Mouse (Mus musculus) ES-CJ7 (cell line): ENCODE measurements around the gene Fam185a.

Experiments
- DNase-seq: peaks from one replicate; pipeline ENCODE4 v3.0.0; 2011; ENCODE audit warnings: low read depth, low spot score

Gene Fam185a

DNA sequence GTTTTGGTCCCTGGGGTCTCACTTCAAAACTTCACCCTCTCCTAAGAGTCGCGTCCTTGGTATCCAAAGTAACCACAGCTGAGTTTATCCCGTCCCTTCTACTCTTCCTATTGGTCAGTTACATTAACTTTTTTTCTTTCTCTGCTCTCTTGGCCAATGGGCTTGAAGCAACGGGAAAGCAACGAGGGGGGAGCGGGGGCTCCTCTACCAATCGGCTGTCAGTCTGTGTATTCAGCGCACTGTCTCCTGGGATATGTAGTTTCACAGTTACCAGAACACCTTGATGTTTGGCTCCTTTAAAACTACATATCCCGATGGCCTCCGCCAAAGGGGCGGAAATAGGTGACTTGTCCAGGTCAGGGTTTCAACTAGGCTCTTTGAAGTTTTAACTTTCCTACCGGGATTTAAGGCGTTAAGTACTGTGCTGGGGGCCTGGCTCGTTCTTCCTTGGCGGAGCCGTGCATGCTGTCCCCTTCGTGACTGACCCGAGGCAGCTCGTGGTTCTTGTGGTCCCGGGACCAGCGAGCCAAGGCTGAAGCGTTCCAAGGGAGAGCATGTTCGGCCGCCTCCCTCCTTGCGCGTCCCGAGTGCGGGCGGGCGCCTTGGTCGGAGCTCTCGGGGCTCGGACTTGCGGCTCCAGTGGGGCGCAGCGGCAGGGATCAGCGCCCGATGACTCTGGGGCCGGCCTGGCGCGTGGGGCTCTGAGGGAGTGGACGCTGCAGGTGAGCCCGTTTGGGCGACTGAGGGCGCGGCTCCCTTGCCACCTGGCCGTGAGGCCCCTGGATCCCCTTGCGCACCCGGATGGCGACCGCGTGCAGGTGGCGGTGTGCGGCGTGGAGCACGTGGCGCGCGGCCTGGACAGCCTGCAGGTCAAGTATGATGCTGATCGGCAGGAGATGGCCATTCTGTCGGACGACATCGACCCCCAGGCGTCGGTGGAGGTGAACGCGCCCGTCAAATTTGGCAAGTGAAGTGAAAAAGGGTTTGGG lies at the start of gene Fam185a, which contains the start of gene Ccdc146:
Fam185a (plus strand) TSS at position 345 of the 989 bp plus-strand sequence.
Ccdc146 (minus strand) TSS at position 64 of the 989 bp plus-strand sequence.
- peak; percentile 99 for DNase-seq

DNA sequence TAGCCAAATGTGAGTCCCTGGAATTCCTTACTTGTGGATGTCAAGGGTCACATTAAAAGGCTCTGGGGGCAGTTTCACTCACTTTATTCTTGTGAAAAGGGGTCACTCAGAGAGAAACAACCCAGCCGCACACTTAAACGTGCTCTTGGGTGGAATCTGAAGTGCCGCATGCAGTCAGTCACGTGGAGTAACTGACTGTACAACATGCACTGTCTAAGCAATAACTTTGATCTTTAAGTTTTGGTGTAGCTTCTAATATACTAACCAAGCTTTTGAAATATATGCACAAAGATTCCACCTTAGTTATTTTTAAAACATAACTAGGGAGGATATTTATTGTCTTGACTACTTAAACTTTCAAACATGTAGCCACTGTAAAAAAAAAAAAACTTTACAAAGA lies 47.8 kb upstream of the Fam185a start:
- no peak for DNase-seq

DNA sequence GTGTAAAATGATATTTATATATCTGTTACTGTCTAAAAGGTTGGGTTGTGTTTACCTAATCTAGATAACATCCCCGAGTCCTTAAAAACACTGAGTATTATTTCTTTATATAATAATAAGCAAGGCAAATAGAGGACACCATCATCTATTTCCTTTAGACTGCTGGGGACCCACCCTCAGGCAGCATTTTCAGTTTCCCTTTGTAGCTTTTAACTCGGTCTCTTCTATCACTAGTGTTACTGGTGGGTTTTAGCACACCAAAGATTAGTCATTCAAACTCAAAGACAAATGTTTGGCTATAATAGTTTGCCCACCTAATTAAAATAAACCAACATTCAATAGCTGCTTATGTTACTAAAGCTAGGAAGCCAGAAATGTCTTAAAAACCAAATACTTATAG lies 46.4 kb upstream of the Fam185a start:
- DNase-seq = no peak

- DNase-seq = no peak
Measured at GRCm38 (mm10) chr5:21381986-21382385, 42.8 kb upstream of the Fam185a start.

GRCm38 (mm10) chr5:21382678-21383077 lies 42.1 kb upstream of the Fam185a start:
- DNase-seq = no peak

DNA sequence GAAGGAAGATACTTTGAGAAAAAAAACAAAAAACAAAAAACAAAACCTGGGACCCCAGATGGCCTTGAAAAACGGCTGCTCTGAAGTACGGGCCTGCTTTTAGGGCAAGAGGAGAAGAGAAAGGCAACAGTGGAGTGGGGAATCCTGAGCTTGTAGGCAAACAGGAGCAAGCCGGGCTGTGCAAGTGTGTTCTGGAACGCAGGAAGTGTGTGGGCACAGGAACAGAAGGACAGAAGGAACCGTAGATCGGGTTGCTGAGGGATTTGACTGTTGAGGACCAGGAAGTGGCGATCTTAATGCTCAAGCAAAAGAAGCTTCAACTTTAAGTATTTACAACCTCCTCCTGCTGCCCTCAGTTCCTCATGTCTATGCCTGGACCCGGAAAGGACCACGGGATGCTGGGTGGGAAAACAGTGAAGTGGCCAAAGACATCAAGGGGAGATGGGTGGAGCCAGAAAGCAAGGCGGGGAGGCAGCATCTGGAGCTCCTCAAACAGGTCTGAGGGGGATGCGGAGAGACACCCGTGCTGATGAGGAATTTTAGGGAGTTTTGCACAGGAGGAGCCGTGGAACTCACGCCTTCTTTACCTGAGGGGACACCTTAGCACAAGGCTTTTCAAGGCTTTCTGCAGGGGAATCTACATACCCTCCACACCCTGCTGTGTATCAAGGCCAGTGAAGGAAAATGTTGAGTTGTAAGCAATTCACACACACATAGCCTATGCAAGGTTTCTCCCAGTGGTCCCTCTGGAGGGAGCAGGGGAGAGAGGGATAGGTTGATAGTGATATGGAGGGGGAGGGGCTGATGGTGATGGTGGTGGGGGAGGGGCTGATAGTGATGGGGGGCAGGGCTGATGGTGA lies 41.1 kb upstream of the Fam185a start:
- DNase-seq = peak; percentile 63

DNA sequence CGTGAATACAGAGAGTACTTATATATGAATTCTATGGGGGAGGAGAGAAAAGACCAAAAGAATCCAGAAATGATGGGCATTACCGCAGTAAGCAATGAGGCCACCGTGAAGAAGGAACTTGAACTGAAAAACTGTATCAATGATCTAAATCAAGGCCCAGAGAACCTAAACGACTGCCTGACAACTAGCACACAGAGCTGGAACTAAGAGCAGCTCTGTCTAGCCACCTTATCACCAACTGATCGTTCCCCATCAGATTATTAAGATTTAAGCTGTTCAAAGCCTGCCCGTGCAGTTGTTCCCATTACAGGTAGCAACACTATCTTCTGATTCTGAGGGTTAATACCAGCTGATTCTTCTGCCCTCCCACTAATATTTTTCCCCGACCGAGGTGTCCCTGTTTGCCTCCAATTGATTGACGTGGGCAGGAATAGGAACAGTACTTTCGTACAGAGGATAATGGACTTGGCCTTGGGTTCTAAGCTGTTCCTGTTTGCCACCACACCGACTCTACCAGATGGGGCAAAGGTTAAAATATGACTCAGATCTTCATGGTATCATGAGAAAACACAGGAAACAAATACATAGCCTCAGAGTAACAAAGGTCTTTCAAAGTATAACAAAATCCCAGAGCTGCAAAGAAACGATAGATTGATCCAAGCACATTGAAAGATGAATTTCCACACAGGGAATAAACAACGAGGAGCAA lies 40.4 kb upstream of the Fam185a start:
- DNase-seq = no peak

- no peak for DNase-seq
Measured at GRCm38 (mm10) chr5:21384976-21385375, 39.8 kb upstream of the Fam185a start.

GRCm38 (mm10) chr5:21386432-21386831 lies 38.3 kb upstream of the Fam185a start:
- DNase-seq = no peak

DNA sequence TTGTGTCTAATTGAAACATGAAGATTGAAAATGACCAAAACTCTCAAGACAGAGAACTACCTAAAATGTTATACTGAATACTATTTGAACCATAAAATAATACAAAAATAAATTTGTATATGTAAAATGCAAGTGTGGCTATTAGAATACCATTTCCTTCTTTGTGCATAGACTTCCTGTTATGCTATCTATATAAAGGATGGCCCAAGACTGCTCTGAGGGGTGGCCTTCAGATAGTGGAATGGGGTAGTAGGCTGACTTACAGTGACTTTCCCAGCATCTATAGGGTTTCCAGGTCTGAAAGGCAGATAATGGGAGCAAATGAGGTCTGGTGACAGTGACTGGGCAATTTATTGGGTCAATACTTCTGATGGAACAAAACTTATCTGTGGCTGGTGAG lies 37.4 kb upstream of the Fam185a start:
- DNase-seq = no peak

DNA sequence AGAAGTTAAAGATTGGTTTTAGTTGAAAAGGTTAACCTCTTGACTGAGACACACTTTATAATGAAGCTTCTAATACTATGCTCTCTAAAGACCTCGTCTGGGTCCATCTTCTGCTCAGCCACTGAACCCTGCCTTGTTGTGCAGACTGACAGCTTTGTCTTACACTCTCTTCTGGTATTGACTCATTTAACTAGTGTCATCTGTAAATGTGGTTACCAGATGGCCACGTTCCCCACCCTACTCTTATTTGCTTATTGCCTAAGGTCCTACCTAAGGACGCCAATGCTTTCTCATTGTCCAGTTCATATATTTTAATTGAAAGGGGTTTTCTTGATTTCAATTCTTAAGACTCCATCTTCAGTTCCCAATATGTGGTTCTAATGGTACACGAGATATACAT lies 35.9 kb upstream of the Fam185a start:
- DNase-seq = no peak

- no peak for DNase-seq
Measured at GRCm38 (mm10) chr5:21391616-21392384, 33.0 kb upstream of the Fam185a start.

DNA sequence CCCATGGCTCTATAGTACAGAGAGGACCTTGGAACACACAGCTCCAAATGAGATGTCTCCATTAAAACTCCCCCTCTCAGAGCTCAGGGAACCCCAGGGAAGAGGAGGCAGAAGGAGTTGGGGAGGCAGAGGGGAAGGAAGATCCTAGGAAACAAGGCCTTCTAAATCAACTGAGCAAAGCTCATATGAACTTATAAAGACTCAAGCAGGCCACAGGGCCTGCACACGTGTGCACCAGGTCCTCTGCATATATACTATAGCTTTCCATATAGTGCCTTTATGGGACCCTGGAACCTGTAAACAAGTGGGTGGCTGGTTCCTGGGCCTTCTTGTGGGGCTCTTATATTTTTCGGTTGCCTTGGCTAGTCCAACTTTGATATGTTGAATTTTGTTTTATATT lies 30.2 kb upstream of the Fam185a start:
- DNase-seq = no peak

DNA sequence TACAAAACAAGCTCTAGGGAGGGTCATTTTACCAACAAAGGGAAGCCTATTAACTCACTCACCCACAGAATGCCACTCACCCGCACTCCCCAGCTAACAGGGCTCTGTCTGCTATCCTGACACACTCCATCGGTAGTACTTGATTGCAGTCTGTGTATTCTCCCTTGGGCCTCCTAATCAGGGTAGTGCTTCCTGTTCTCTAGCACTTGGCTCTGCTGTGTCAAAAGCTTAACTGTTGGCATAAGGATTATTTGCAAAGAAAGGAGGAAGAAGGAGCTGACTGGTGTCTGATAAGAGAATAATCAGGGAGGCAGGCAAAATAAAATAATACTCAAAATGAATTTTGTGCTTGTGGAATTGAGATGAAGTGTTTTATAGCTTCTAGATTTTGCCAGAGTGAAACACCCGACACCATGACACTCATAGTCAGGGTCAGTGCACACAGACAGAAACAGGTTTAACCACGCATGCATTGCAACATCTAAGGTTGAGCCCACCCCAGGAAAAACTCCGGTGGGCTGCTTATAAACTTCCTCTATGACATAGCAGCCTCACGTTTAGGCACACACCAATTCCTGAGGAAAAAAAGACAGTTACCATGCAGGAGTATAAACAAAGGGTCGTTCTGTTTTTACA lies 29.4 kb upstream of the Fam185a start:
- no peak for DNase-seq

DNA sequence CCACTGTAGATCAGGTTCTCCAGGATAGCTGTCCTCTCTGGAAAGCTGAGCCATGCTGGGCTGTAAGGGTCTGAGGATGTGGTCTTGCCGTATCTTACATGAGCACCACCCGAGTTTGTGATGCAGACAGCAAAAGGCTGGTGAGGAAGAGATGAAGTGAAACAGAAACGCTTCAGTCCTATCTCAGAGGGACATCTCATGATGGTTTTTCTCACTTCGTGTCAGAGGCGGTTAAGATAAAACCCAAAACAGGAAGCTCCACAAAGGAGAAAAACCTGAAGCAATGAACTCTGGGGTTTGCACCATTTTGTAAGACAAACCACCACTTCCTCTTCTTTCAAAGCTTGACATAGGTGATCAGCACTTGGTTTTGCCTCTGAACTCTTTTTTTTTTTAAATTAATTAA lies 13.5 kb upstream of the Fam185a start:
- no peak for DNase-seq

DNA sequence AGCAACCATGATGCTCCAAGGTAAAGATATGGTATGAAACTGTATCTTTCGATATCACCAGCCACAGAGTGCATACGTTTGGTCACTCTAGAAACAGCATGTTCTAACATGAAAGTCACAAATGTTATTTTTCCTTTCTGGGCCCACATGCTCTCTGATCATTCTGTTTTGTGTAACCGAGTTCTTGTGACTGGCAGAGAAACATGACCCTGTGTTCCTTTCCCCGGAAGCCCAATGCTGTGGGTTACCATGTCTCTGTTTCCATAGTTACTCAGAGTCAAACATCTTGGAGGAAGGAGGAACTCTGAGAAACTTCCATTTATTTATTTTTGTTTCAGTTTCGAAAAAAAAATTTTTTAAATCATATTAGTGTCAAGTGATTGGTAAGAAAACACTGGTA lies 12.7 kb upstream of the Fam185a start:
- no peak for DNase-seq

- DNase-seq = no peak
Measured at GRCm38 (mm10) chr5:21413322-21413721, 11.4 kb upstream of the Fam185a start.

DNA sequence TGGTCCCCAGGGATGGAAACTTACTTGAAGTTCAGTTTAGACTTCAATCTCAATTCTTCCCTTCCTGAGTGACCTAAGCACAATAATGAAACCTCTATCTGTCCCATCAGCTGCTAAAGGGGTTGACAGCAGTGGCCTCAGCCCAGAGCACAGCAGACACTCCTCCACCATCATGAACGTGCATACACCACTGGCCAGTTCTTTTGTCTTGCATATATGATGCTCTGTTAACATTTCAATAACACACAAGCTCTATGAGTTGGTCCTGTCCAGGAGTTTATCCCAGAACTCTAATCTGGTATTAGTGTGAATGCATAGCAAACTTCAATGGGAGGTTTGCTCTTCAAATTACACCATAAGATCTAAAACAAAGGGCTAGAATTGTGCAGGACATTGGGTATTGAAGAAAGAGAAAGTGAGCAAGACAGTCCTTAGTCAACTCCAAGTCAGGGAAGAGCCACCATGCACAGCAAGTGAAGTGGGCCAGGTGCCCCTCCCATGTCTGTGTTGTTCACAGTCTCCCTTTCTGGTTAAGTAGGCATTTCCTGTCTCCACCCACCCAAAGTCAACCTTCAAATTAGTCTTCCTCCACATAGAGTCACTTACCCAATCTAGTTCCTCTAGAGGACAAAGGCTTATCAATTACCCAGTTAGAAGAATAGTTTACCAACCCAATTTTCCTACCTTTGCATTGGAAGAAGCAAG lies 10.5 kb upstream of the Fam185a start:
- peak; percentile 82 for DNase-seq

GRCm38 (mm10) chr5:21418613-21419012 lies 6.1 kb upstream of the Fam185a start:
- DNase-seq = no peak

DNA sequence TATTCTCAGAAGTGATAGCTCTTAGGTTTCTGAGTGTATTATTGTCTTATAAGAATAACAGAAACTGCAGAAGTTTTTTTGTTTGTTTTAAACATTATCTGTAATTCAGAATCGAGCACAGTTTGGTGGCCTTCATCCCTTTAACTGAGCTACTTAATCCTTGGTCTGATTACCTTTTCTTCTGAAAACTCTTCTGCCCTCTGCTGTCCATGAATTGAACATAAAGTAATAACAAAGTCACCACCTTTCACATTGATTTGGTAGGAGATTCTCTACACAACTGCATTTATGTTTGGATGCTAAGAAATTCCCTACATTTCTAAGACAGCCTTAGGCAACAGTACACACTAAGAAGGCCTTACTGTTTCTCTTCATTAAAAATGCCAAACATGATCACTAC lies 4.1 kb upstream of the Fam185a start:
- peak; percentile 41 for DNase-seq
